Mouse (Mus musculus): ENCODE measurements at regions not wholly inside any gene's neighbourhood (a gene's known extent, or its start where the extent isn't known, plus 50 kb on each side); places are given as distances from the start of the nearest gene placed in this dataset.
A peak's percentile ranks its signal among the peaks of the same experiment; 100 is the strongest.

DNA sequence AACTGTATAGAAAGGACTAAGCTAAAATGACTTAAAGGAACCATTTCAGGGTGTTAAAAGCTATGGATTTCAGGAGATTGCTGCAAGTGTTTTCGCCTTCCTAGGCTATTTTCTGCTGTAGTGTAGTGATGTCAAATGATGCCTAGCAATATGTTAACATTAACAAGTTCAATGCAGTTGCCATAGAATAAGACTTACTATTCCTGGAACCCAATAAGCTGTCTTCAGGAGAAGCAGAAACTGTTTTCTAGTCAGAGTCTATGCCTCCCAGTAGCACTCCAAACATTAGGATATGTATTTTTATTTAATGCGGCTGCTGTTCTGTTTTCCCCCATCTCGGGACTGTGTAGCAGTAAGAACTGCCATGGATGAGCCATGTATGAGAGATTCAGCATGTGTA lies 90.3 kb upstream of the Arhgap21 start:
- no peak overlapping the region for H3K27ac ChIP-seq (replicated peaks)

DNA sequence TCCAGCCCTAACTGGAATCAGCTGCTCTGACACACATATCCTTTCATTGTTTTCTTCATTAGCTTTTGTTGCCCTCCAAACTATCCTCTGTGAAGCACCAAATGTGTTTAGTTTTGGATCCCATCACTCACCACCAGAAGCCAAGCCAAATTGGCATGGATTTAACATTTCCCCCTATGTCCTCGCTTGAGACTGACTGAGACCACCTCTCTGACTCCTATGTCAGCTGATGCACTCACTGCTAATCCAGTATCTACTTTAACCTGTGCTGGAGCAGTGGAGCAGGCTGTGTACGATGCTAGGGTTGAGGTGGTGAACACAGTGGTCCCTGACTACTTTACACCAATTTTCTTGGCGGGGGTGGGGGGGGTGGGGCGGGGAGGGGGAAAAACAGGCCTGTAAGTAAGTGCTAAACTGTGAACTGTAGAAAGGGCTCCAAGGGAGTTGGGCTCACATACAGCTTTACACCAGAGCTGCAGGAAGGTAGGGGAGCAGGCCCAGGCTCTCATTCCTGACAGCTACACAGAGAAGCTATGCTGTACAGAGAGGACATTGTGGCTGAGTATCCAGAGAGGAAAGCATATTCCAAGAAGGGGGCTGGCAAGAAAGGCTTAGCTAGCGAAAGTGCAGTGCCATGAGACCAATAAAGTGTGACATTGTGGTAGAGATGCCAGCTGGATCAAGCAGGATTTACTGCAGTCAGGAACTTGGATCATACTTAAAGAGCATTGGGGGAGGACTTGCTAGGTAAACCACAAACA lies 87.9 kb upstream of the Arhgap21 start:
- Histone ChIP-seq H3K4me3 (no peak overlapping the region), H3K9me3 (no peaks in the 10 kb centered on the region), H3K4me1 (replicated peaks) (peaks cover 26% of the 10 kb centered on the region), H3K36me3 (no peaks in the 10 kb centered on the region), H3K4me2 (no peak overlapping the region), H3K27ac (replicated peaks) (no peak overlapping the region), H3K9ac (no peak overlapping the region), H3K27me3 (no peaks in the 10 kb centered on the region)
- WGBS: 68% methylated on average over 5 of the region's 5 CpGs
- no peak for ATAC-seq (ENCODE audit: low read depth)

More for the DNA sequence above, 90.3 kb upstream of the Arhgap21 start:
- Histone ChIP-seq H3K36me3 (no peaks in the 10 kb centered on the region), H3K4me2 (no peak overlapping the region), H3K4me1 (replicated peaks) (peaks cover 26% of the 10 kb centered on the region), H3K9me3 (no peaks in the 10 kb centered on the region), H3K9ac (no peak overlapping the region), H3K27me3 (no peaks in the 10 kb centered on the region), H3K4me3 (no peak overlapping the region)
- 93% methylated on average over 3 of the region's 3 CpGs for WGBS
- no peak for ATAC-seq (ENCODE audit: low read depth)

DNA sequence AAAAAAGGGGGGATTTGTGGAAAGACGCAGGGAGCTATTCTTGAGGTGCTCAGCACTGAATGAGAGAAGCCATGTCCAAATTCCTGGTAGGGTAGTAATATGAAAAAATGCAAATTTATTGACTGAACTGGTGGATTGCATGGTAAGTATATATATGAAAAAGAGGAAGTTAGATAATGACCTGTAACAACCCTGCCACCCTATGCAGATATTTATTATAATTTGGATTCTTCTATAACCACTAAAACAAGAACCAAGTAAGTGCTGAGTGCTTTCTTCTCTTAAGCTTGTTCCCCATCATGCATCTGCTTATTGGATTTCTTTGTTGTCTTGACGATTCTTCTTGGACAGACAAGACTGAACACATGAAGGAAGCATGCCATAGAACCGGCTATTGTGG lies 86.7 kb upstream of the Arhgap21 start:
- WGBS: 95% methylated on average over 3 of the region's 3 CpGs
- H3K4me2 ChIP-seq: no peak overlapping the region
- no peak for ATAC-seq (ENCODE audit: low read depth)
- peaks cover 19% of the 10 kb centered on the region for H3K4me1 ChIP-seq (replicated peaks)
- no peak overlapping the region for H3K27ac ChIP-seq (replicated peaks)
- no peaks in the 10 kb centered on the region for H3K9me3 ChIP-seq
- no peak overlapping the region for H3K9ac ChIP-seq
- H3K27me3 ChIP-seq: no peaks in the 10 kb centered on the region
- H3K4me3 ChIP-seq: no peak overlapping the region
- no peaks in the 10 kb centered on the region for H3K36me3 ChIP-seq

DNA sequence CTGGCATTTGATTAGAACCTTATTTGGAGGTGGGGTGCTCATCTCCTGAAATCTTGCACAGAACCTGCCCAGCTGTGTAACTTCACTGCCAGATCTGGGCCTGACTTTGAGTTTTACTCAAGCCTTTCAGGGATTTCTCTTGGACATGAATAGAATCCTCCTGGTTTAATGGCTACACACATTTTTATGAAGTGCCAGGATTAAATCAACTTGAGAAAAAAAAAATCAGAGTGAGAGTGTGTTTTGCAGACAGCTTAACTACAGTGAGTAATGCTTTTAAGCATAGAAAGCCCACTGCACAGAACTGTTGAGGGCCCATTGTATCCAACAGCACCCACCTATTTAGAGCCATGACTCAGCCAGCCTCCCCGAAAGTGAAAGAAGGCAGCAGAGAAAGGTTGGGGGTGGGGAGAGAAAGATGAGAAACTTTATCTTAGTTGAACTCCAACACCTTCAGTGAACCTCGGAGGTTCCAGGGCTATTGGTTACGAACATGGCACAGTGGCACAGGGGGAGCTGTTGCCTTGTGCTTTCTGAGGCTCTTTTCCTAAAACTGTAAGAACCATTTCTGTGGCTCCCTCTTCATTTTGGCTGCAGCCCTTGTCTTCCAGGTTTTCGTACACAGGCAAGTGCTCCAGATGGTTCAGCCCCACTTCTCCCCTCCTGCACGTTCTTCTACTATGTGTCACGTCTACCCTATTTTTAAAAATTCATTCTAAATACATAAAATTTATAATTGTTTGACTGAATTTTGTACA lies 85.8 kb upstream of the Arhgap21 start:
- peaks cover 10% of the 10 kb centered on the region for H3K4me1 ChIP-seq (replicated peaks)
- H3K9ac ChIP-seq: no peak overlapping the region
- WGBS: 83% methylated on average over 6 of the region's 6 CpGs

DNA sequence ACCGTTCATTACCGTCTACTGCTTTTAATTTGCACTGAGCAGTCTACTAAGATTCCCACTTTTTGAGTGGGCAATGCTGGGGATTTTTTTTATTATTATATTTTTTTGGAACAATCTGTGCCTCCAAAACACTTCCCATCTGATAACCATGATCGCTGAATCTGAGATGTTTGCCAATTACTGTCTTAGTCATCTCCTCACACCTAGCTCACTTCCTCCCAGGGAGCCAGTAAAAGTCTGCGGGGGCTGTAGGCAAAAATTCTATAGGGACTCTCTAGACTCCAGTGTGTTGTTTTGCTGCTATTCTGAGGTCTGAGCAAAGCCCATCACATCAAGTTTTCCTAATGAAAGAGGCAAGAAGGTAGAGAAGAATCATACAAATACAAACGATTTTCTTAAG lies 84.9 kb upstream of the Arhgap21 start:
- Histone ChIP-seq H3K4me2 (no peak overlapping the region), H3K4me3 (no peak overlapping the region), H3K36me3 (no peaks in the 10 kb centered on the region), H3K9ac (no peak overlapping the region), H3K9me3 (no peaks in the 10 kb centered on the region), H3K4me1 (replicated peaks) (peaks cover 10% of the 10 kb centered on the region; the same call in 1 of the 2 replicates), H3K27ac (replicated peaks) (no peak overlapping the region), H3K27me3 (no peaks in the 10 kb centered on the region)
- no peak for ATAC-seq (ENCODE audit: low read depth)
- 86% methylated on average over 5 of the region's 5 CpGs for WGBS

More for the DNA sequence above, 85.8 kb upstream of the Arhgap21 start:
- Histone ChIP-seq H3K4me2 (no peak overlapping the region), H3K27me3 (no peaks in the 10 kb centered on the region), H3K27ac (replicated peaks) (no peak overlapping the region), H3K9me3 (no peaks in the 10 kb centered on the region), H3K4me3 (no peak overlapping the region), H3K36me3 (no peaks in the 10 kb centered on the region)
- ATAC-seq (ENCODE audit: low read depth): no peak

DNA sequence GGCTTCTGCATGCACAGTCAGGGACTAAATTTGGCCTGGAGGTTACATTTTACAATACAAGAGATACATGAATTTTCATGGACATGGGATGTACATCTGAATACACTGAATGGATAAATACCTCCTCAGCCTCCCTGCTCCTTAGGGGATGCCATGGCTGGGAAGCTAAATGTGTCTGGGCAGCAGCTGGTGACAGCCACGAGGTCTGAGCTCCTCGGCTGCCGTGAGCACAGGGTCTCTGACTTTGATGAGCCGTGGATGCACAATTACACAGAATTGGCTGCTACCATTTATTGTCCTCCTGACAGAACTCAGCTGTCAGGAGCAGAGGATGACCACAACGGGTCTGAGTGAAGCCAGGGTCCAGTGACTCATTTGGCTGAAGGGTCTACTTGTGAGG lies 80.3 kb upstream of the Arhgap21 start:
- H3K4me3 ChIP-seq: no peak overlapping the region
- peak overlapping the region; percentile 74 for H3K27ac ChIP-seq (replicated peaks)

DNA sequence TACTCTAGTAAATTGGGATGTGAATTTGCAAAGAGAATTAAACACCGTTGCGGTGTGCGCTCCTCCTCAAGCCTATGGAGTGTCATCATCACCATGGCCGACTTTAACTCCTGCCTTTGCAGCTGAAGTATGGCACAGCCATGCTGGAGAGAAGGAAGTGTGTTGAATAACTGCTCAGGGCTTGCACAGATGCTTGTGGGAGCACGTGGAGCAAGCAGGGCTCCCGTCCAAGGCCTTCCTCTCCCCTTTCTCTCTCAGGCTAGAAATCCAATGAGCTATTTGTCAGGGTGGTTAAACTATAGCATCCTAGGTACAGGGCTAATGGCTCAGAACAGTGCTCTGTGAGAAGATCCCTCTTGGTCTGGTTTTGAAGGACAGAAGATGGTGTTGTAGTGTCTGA lies 79.5 kb upstream of the Arhgap21 start:
- H3K4me1 ChIP-seq (replicated peaks): peaks cover 28% of the 10 kb centered on the region
- H3K27ac ChIP-seq (replicated peaks): peak overlapping the region; percentile 74
- H3K9ac ChIP-seq: no peak overlapping the region
- no peak overlapping the region for H3K4me3 ChIP-seq
- no peak overlapping the region for H3K4me2 ChIP-seq
- WGBS: 81% methylated on average over 6 of the region's 6 CpGs
- H3K27me3 ChIP-seq: no peaks in the 10 kb centered on the region
- H3K36me3 ChIP-seq: no peaks in the 10 kb centered on the region
- no peak for ATAC-seq (ENCODE audit: low read depth)
- H3K9me3 ChIP-seq: no peaks in the 10 kb centered on the region

More for the DNA sequence above, 80.3 kb upstream of the Arhgap21 start:
- H3K9me3 ChIP-seq: no peaks in the 10 kb centered on the region
- peak; percentile 54; the same call in 1 of the 2 replicates for ATAC-seq (ENCODE audit: low read depth)
- H3K36me3 ChIP-seq: no peaks in the 10 kb centered on the region
- no peak overlapping the region for H3K4me2 ChIP-seq
- no peak overlapping the region for H3K9ac ChIP-seq
- WGBS: 15% methylated on average over 5 of the region's 5 CpGs
- H3K27me3 ChIP-seq: no peaks in the 10 kb centered on the region
- peaks cover 24% of the 10 kb centered on the region for H3K4me1 ChIP-seq (replicated peaks)

DNA sequence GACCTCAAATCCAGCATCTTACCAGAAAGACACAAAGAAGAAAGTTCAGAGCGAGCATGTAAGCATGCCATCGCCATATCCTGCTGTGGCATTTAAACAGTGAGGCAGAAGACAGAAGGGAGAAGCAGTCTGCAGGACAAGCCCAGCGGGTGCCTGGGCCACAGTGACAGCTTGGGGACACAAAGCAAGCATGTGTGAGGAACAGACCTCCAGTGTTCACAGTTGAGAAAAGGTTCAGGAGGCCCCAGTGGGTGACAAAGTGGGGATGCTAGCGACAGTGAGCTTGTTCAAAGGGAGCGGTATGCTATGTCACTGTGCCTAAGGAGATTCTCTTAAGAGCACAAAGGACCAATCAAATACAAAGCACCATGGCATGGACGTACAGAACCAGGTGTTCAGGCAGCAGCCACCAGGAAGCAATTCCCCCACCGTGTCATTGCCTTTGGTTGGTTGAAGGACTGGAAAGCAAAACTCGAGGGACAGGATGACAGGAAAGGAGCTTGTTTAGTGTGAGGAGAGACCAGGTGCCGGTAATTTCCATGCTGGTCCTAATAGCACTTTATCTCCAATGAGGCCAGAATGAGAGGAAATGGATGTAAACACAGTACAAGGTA lies 77.9 kb upstream of the Arhgap21 start:
- H3K36me3 ChIP-seq: no peaks in the 10 kb centered on the region
- H3K9me3 ChIP-seq: no peaks in the 10 kb centered on the region
- peaks cover 30% of the 10 kb centered on the region for H3K4me1 ChIP-seq (replicated peaks)
- no peak overlapping the region for H3K4me3 ChIP-seq
- no peak overlapping the region for H3K9ac ChIP-seq
- ATAC-seq (ENCODE audit: low read depth): peak; percentile 28; the same call in 1 of the 2 replicates
- no peaks in the 10 kb centered on the region for H3K27me3 ChIP-seq
- 0 out of 2 replicates have a peak overlapping the region, but pooled peaks have one; percentile 14 for H3K27ac ChIP-seq (replicated peaks)
- H3K4me2 ChIP-seq: no peak overlapping the region
- 30% methylated on average over 9 of the region's 9 CpGs for WGBS

DNA sequence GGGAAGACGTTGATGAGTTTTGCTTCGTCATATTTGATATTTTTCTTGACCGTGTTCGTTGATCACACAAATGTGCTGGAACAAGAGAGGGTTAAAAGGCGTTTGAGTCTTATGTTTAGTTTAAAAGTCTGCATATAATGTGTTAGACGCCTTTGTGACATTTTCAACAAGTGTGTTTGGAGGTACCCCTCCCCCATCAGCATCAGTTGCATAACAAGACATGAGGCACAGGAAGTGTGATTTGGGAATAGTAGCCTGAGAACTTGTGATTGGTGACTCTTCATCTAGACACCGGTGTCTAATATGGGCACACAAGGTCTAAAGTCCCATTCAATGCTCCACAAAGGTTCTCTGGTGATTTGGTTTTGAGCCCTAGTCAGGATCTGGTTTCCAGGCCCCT lies 76.1 kb upstream of the Arhgap21 start:
- Histone ChIP-seq H3K9ac (no peak overlapping the region), H3K9me3 (no peaks in the 10 kb centered on the region), H3K4me1 (replicated peaks) (peaks cover 30% of the 10 kb centered on the region), H3K4me2 (no peak overlapping the region), H3K36me3 (no peaks in the 10 kb centered on the region), H3K27me3 (no peaks in the 10 kb centered on the region), H3K4me3 (no peak overlapping the region), H3K27ac (replicated peaks) (no peak overlapping the region)
- ATAC-seq (ENCODE audit: low read depth): no peak
- WGBS: 92% methylated on average over 7 of the region's 7 CpGs

DNA sequence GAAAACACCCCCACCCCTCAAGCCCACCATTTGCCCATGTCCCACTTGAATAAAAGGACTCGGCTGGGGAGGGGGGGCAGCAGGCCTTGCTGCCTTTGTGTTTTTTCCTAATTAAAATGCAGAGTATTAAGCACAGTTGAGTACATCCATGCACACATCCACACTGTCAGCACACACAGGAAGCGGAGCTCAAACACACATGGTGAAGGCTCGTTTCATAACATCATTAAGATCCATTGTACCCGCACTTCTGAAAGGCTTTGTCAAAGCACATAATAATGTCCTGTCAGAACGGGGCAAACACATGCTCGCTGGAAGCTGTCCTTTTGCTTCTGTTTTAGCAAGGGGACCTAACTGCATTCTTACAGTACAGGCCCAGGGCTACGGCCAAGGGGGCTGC lies 75.3 kb upstream of the Arhgap21 start:
- peaks cover 27% of the 10 kb centered on the region for H3K4me1 ChIP-seq (replicated peaks)
- no peak overlapping the region for H3K4me3 ChIP-seq
- no peaks in the 10 kb centered on the region for H3K27me3 ChIP-seq
- no peaks in the 10 kb centered on the region for H3K9me3 ChIP-seq
- H3K36me3 ChIP-seq: no peaks in the 10 kb centered on the region
- ATAC-seq (ENCODE audit: low read depth): peak; percentile 52; the same call in 1 of the 2 replicates
- H3K9ac ChIP-seq: peak overlapping the region; percentile 38; the same call in 1 of the 2 replicates
- no peak overlapping the region for H3K4me2 ChIP-seq
- 16% methylated on average over 7 of the region's 7 CpGs for WGBS
- H3K27ac ChIP-seq (replicated peaks): peak overlapping the region; percentile 72

DNA sequence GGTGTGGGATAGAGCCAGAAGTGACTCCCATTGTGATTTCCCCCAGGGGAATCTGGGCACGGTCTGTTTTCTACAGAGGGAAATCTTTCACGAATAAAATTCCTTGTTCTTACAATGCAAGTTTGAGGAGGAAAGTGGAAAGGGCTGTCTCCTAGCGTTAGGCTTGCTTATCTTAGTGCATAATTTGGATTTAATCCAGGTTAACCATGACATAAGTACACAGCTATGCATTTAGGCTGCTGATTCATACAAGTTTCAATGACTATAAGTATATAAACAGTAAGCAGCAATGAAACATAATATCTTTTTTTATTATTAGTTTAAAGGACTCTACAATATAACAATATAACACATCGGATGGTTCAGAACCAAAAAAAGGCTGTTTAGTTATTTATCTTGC lies 74.6 kb upstream of the Arhgap21 start:
- Histone ChIP-seq H3K27me3 (no peaks in the 10 kb centered on the region), H3K4me1 (replicated peaks) (peaks cover 24% of the 10 kb centered on the region), H3K9ac (no peak overlapping the region), H3K27ac (replicated peaks) (no peak overlapping the region), H3K36me3 (no peaks in the 10 kb centered on the region), H3K4me2 (no peak overlapping the region), H3K4me3 (no peak overlapping the region), H3K9me3 (no peaks in the 10 kb centered on the region)
- ATAC-seq (ENCODE audit: low read depth): no peak
- 22% methylated on average over 4 of the region's 4 CpGs for WGBS

DNA sequence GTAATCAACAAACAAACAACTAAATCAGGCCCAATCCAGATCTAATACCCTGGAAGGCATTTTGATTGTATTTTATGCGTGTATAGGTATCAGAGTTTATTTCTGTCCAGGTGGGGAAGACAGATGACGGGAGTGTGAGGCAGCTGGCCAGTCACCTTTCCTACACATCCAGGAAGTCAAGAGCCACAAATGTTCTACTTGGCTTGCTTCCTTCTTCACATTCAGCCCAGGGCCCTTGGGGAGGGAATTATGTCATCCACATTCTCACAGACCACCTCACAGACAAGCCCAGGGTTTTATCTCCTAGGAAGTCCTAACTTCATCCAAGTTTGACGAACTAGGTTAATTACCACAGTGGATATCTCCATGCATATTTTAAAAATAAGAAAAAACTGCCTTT lies 68.9 kb upstream of the Arhgap21 start:
- no peaks in the 10 kb centered on the region for H3K27me3 ChIP-seq
- no peak overlapping the region for H3K27ac ChIP-seq (replicated peaks)
- H3K9me3 ChIP-seq: 0 out of 2 replicates have a peak, but pooled peaks cover 2% of the 10 kb centered on the region
- no peak overlapping the region for H3K4me3 ChIP-seq
- H3K4me2 ChIP-seq: no peak overlapping the region
- WGBS: 90% methylated on average over 3 of the region's 3 CpGs
- no peaks in the 10 kb centered on the region for H3K36me3 ChIP-seq
- no peak for ATAC-seq (ENCODE audit: low read depth)
- H3K4me1 ChIP-seq (replicated peaks): peaks cover 14% of the 10 kb centered on the region
- H3K9ac ChIP-seq: no peak overlapping the region
